ENCODE assay signal across 8 mouse cellular contexts in genomic region chr9:108691846-108692225, GRCm38 (mm10). TPM values are rescaled to one million over a fixed set of nuclear protein-coding genes. Genes with fewer than 3 reads are reported as not detected.
DNase-seq lines count a peak whose midpoint lies in the region; ATAC-seq and TF ChIP-seq lines count a peak whose summit lies in the region.

No protein-coding gene starts in this region.

- H3K27me3 ChIP-seq in forebrain, embryonic 13.5 days, result no peaks in the 10 kb centered on the region
- 0 out of 2 replicates have a peak, but pooled peaks cover 6% of the 10 kb centered on the region for H3K27me3 ChIP-seq in liver, postnatal 0 days (ENCODE audit: insufficient read depth, low read length)
- no peaks in the 10 kb centered on the region for H3K27me3 ChIP-seq in neural tube, embryonic 13.5 days

- ATAC-seq in cerebellum, adult (ENCODE audit: insufficient number of reproducible peaks, low FRiP score, low TSS enrichment), result peak; percentile 91
- peak; percentile 91 for ATAC-seq in forebrain, embryonic 13.5 days
- peak; percentile 89 for ATAC-seq in liver, postnatal 0 days
- peak; percentile 88 for ATAC-seq in neural tube, embryonic 13.5 days (ENCODE audit: low read depth)

- peak overlapping the region; percentile 83 for H3K4me2 ChIP-seq in forebrain, embryonic 13.5 days
- peak overlapping the region; percentile 96 for H3K4me2 ChIP-seq in liver, postnatal 0 days (ENCODE audit: low read depth, low read length)
- H3K4me2 ChIP-seq in neural tube, embryonic 13.5 days, result peak overlapping the region; percentile 86

- TF ChIP-seq CTCF in liver, postnatal 0 days (IDR thresholded peaks at IDR 0.05; ENCODE audit: low read depth), result no peak

- intact Hi-C loops in heart, postnatal 10 days (cut with DNase I), result no loop called here

- peak overlapping the region; percentile 78 for H3K9ac ChIP-seq in forebrain, embryonic 13.5 days
- peak overlapping the region; percentile 79 for H3K9ac ChIP-seq in liver, postnatal 0 days (replicated peaks)
- peak overlapping the region; percentile 89 for H3K9ac ChIP-seq in neural tube, embryonic 13.5 days

- H3K4me1 ChIP-seq in forebrain, embryonic 13.5 days, result peaks cover 35% of the 10 kb centered on the region
- peaks cover 50% of the 10 kb centered on the region for H3K4me1 ChIP-seq in liver, postnatal 0 days (ENCODE audit: insufficient read depth)
- H3K4me1 ChIP-seq in neural tube, embryonic 13.5 days (replicated peaks), result peaks cover 46% of the 10 kb centered on the region

- H3K4me3 ChIP-seq in forebrain, embryonic 13.5 days, result peak overlapping the region; percentile 70
- peak overlapping the region; percentile 76 for H3K4me3 ChIP-seq in liver, postnatal 0 days (ENCODE audit: low read depth, low read length)
- peak overlapping the region; percentile 88 for H3K4me3 ChIP-seq in neural tube, embryonic 13.5 days

- H3K27ac ChIP-seq in forebrain, embryonic 13.5 days, result peak overlapping the region; percentile 70
- H3K27ac ChIP-seq in liver, postnatal 0 days (ENCODE audit: low read depth), result peak overlapping the region; percentile 89
- peak overlapping the region; percentile 87 for H3K27ac ChIP-seq in neural tube, embryonic 13.5 days (replicated peaks)

- 0 out of 2 replicates have a peak, but pooled peaks cover 4% of the 10 kb centered on the region for H3K36me3 ChIP-seq in forebrain, embryonic 13.5 days (ENCODE audit: poor library complexity, severe bottlenecking)
- no peaks in the 10 kb centered on the region for H3K36me3 ChIP-seq in liver, postnatal 0 days (replicated peaks; ENCODE audit: insufficient read depth, low read length)
- H3K36me3 ChIP-seq in neural tube, embryonic 13.5 days, result no peaks in the 10 kb centered on the region

- no peaks in the 10 kb centered on the region for H3K9me3 ChIP-seq in forebrain, embryonic 13.5 days (replicated peaks)
- no peaks in the 10 kb centered on the region for H3K9me3 ChIP-seq in liver, postnatal 0 days (ENCODE audit: low read length)
- H3K9me3 ChIP-seq in neural tube, embryonic 13.5 days, result no peaks in the 10 kb centered on the region

- peak; percentile 20 to 35 for DNase-seq in CD8-positive naive resting alpha-beta T cell, adult 2 months (ENCODE audit: low read depth in 2 of 2, low spot score in 2 of 2)
- peak; percentile 89 to 92 for DNase-seq in heart, postnatal 10 days
- peak; percentile 88 for DNase-seq in layer of hippocampus, adult 11-12 months (ENCODE audit: low spot score)
- DNase-seq in liver, postnatal 0 days, result peak; percentile 88
- peak; percentile 46 for DNase-seq in telencephalon, adult 2 months (ENCODE audit: low read depth, low spot score)

- WGBS in forebrain, embryonic 13.5 days, result 0% methylated on average over 15 of the region's 42 CpGs
- WGBS in liver, postnatal 0 days (ENCODE audit: insufficient replicate concordance), result 3% methylated on average over 15 of the region's 42 CpGs
- under 1% methylated on average over 30 of the region's 42 CpGs for WGBS in neural tube, embryonic 13.5 days

- no peak for TF ChIP-seq EP300 in liver, postnatal 0 days (IDR thresholded peaks at IDR 0.05; ENCODE audit: low read depth)

RNA-seq across cellular contexts. Expression of gene Prkar2a, which starts 2.7 kb away (rescaled TPM):
- 32.8 and 34.2 TPM in 2 replicates for polyA plus RNA-seq in forebrain, embryonic 13.5 days (2015; fragmentation: Nextera tagmentation; extraction: Ambion mirVana)
- 10 to 100 TPM; 73.4 to 79.1 TPM for total RNA-seq in heart, postnatal 10 days (2021)
- 8.2 and 9.7 TPM in 2 replicates for polyA plus RNA-seq in liver, postnatal 0 days (2015; fragmentation: Nextera tagmentation; extraction: Ambion mirVana)
- 56.1 and 57.6 TPM in 2 replicates for polyA plus RNA-seq in neural tube, embryonic 13.5 days (2015; fragmentation: Nextera tagmentation; extraction: Ambion mirVana)

RNA-seq across cellular contexts. Expression of gene Slc25a20, which starts 29.9 kb away (rescaled TPM):
- 39.0 and 41.3 TPM in 2 replicates for polyA plus RNA-seq in forebrain, embryonic 13.5 days (2015; fragmentation: Nextera tagmentation; extraction: Ambion mirVana)
- total RNA-seq in heart, postnatal 10 days (2021), result 100 to 1,000 TPM; 249 to 251 TPM
- 104 and 114 TPM in 2 replicates for polyA plus RNA-seq in liver, postnatal 0 days (2015; fragmentation: Nextera tagmentation; extraction: Ambion mirVana)
- polyA plus RNA-seq in neural tube, embryonic 13.5 days (2015; fragmentation: Nextera tagmentation; extraction: Ambion mirVana), result 46.2 and 46.5 TPM in 2 replicates

RNA-seq across cellular contexts. Expression of gene Arih2, which starts 42.6 kb away (rescaled TPM):
- 55.9 and 58.2 TPM in 2 replicates for polyA plus RNA-seq in forebrain, embryonic 13.5 days (2015; fragmentation: Nextera tagmentation; extraction: Ambion mirVana)
- total RNA-seq in heart, postnatal 10 days (2021), result 10 to 100 TPM; 55.2 to 56.4 TPM
- polyA plus RNA-seq in liver, postnatal 0 days (2015; fragmentation: Nextera tagmentation; extraction: Ambion mirVana), result 16.3 and 19.8 TPM in 2 replicates
- polyA plus RNA-seq in neural tube, embryonic 13.5 days (2015; fragmentation: Nextera tagmentation; extraction: Ambion mirVana), result 47.0 and 53.4 TPM in 2 replicates

Comparison
In these comparisons a context has a peak if more than half of its experiments do, and no peak if none do; other contexts are left out.
1. Peak in every context shown above with its lines: DNase-seq, ATAC-seq, H3K4me3 ChIP-seq and H3K27ac ChIP-seq.
2. DNase-seq: peak in every context shown above with its lines; median percentile 90 in heart, postnatal 10 days; 88 in layer of hippocampus, adult 11-12 months; 88 in liver, postnatal 0 days; 46 in telencephalon, adult 2 months; 28 in CD8-positive naive resting alpha-beta T cell, adult 2 months.